Mouse (Mus musculus): ENCODE results near the gene Cntln. TPM values are rescaled to one million over a fixed set of nuclear protein-coding genes. Genes with fewer than 3 reads are reported as not detected.

Gene Cntln
- total and polyA plus RNA-seq, 3 experiments, result not detected

GRCm38 (mm10) chr4:85010846-85011245, 126.7 kb downstream of the Cntln start:
- no peak overlapping the region for H3K27ac ChIP-seq (ENCODE audit: control insufficient read depth, low read depth, low read length)
- no peaks in the 10 kb centered on the region for H3K79me2 ChIP-seq (ENCODE audit: control insufficient read depth, insufficient read depth, low read length, poor library complexity)
- H3K27me3 ChIP-seq (ENCODE audit: control insufficient read depth in 1 of 2, insufficient read depth in 2 of 2, low read length in 2 of 2), result peaks cover 0 to 1% of the 10 kb centered on the region in 2 experiments; a peak in 1 of 4 replicates
- H3K9ac ChIP-seq (ENCODE audit: control insufficient read depth, low read depth, low read length, poor library complexity, severe bottlenecking), result no peak overlapping the region
- no peak for DNase-seq (ENCODE audit: low read depth, low spot score)
- no peaks in the 10 kb centered on the region for H3K9me3 ChIP-seq (replicated peaks; ENCODE audit: insufficient read depth, low read length)
- H3K4me3 ChIP-seq (ENCODE audit: control insufficient read depth in 1 of 2, insufficient read depth in 1 of 2, low read depth in 2 of 2, low read length in 2 of 2), result no peak overlapping the region
- TF ChIP-seq MAZ (IDR thresholded peaks at IDR 0.05; ENCODE audit: low read depth, low read length), result no peak
- no peak for TF ChIP-seq KAT2A (conservative IDR thresholded peaks at IDR 0.05; ENCODE audit: low read depth, low read length)
- TF ChIP-seq ZNF384 (IDR thresholded peaks at IDR 0.05; ENCODE audit: low read depth, low read length), result no peak
- no peak for TF ChIP-seq GATA1 (IDR thresholded peaks at IDR 0.05; ENCODE audit: low read depth, low read length)
- H3K4me1 ChIP-seq (ENCODE audit: control insufficient read depth in 1 of 2, insufficient read depth in 2 of 2, low read length in 2 of 2), result no peaks in the 10 kb centered on the region
- H3K36me3 ChIP-seq (ENCODE audit: control insufficient read depth in 1 of 2, insufficient read depth in 2 of 2, low read length in 2 of 2), result no peaks in the 10 kb centered on the region

GRCm38 (mm10) chr4:85045748-85046147, 161.6 kb downstream of the Cntln start:
- Histone ChIP-seq H3K4me1 (ENCODE audit: control insufficient read depth in 1 of 2, insufficient read depth in 2 of 2, low read length in 2 of 2) (no peaks in the 10 kb centered on the region), H3K79me2 (ENCODE audit: control insufficient read depth, insufficient read depth, low read length, poor library complexity) (no peaks in the 10 kb centered on the region), H3K27me3 (ENCODE audit: control insufficient read depth in 1 of 2, insufficient read depth in 2 of 2, low read length in 2 of 2) (no peaks in the 10 kb centered on the region), H3K27ac (ENCODE audit: control insufficient read depth, low read depth, low read length) (no peak overlapping the region), H3K36me3 (ENCODE audit: control insufficient read depth in 1 of 2, insufficient read depth in 2 of 2, low read length in 2 of 2) (no peaks in the 10 kb centered on the region), H3K9ac (ENCODE audit: control insufficient read depth, low read depth, low read length, poor library complexity, severe bottlenecking) (no peak overlapping the region), H3K9me3 (replicated peaks; ENCODE audit: insufficient read depth, low read length) (no peaks in the 10 kb centered on the region), H3K4me3 (ENCODE audit: control insufficient read depth in 1 of 2, insufficient read depth in 1 of 2, low read depth in 2 of 2, low read length in 2 of 2) (peak overlapping the region in 1 of 2 experiments; percentile 26; a peak in 1 of 4 replicates)
- DNase-seq (ENCODE audit: low read depth, low spot score), result peak; percentile 2
- TF ChIP-seq USF1 (IDR thresholded peaks at IDR 0.05; ENCODE audit: low read depth, low read length) (no peak), EP300 (IDR thresholded peaks at IDR 0.05; ENCODE audit: low read depth in 1 of 2, low read length in 2 of 2) (no peak), ELF1 (IDR thresholded peaks at IDR 0.05; ENCODE audit: low read depth, low read length) (no peak), MAZ (IDR thresholded peaks at IDR 0.05; ENCODE audit: low read depth, low read length) (no peak), TBP (IDR thresholded peaks at IDR 0.05; ENCODE audit: low read depth, low read length) (no peak), GATA1 (IDR thresholded peaks at IDR 0.05; ENCODE audit: low read depth, low read length) (no peak), ZKSCAN1 (IDR thresholded peaks at IDR 0.05; ENCODE audit: low read depth, low read length) (no peak), NELFE (IDR thresholded peaks at IDR 0.05; ENCODE audit: low read depth, low read length) (no peak), POLR2A (IDR thresholded peaks at IDR 0.05; ENCODE audit: control insufficient read depth in 1 of 2, insufficient read depth in 1 of 2, low read depth in 1 of 2, low read length in 2 of 2, poor library complexity in 1 of 2) (no peak), ZC3H11A (IDR thresholded peaks at IDR 0.05; ENCODE audit: low read depth, low read length) (no peak), MYB (IDR thresholded peaks at IDR 0.05; ENCODE audit: low read depth, low read length) (no peak), NRF1 (IDR thresholded peaks at IDR 0.05; ENCODE audit: insufficient read depth, low read depth, low read length, poor library complexity, severe bottlenecking) (no peak), KAT2A (conservative IDR thresholded peaks at IDR 0.05; ENCODE audit: low read depth, low read length) (no peak), ZMIZ1 (IDR thresholded peaks at IDR 0.05; ENCODE audit: low read depth, low read length) (no peak), POLR2AphosphoS5 (IDR thresholded peaks at IDR 0.05; ENCODE audit: borderline replicate concordance, low read depth, low read length) (no peak), SMC3 (IDR thresholded peaks at IDR 0.05; ENCODE audit: low read depth, low read length) (no peak)

Data from MEL (cell line).